Mouse (Mus musculus): ENCODE measurements around the gene Wfdc15a. TPM values are rescaled to one million over a fixed set of nuclear protein-coding genes. Genes with fewer than 3 reads are reported as not detected.
"Not testable (repeated sequence)": the region's sequence is repeated elsewhere in the genome, so short reads cannot be mapped to it uniquely, and the experiment has no call there.

Gene Wfdc15a
- not detected in 2 replicates for polyA plus RNA-seq (2015; fragmentation: Nextera tagmentation; extraction: Ambion mirVana)

DNA sequence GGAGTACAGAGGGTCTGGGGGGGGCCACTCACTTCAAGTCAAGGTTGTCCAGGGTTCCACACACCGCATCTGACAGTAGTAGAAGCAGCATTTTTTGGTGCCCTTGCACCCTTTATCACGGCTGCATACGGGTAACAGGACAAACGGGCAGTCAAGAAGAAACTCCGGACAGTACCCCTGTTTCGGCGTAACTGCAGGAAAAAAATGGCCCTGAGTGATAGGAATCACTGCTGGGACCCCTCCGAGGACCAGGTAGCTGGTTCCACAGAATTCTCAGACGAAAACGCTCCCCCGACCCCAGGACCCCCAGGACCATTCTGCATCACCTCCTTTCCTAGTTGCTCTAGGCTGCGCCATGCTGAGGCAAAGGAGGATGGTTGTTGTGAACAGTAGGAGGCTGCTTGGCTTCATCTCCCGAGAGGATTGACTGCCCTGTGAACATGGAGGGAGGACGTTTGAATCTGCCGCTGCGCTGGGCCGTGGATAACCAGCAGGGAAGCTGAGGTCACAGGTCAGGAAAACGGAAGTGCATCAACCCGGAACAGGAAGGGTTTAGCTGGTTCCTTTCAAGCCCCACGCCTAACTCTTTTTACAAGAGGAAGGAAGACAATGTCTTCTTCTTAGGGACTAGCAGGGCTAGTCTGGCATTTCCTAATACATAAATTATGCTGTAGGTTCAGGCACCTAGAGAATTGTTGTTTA lies at the start of gene Wfdc15a:
Gene Wfdc15a, minus strand, starts transcription at position 505 of the 702 bp plus-strand sequence.
- no peaks in the 10 kb centered on the region for H3K9me3 ChIP-seq
- no peaks in the 10 kb centered on the region for H3K4me1 ChIP-seq (replicated peaks)
- WGBS: 76% methylated on average over 20 of the region's 20 CpGs
- no peaks in the 10 kb centered on the region for H3K36me3 ChIP-seq
- ATAC-seq: no peak
- H3K4me3 ChIP-seq (replicated peaks): no peak within 1 kb of the TSS
- no peak within 1 kb of the TSS for H3K9ac ChIP-seq (replicated peaks)
- no peak within 1 kb of the TSS for H3K4me2 ChIP-seq (replicated peaks)
- H3K27me3 ChIP-seq: no peaks in the 10 kb centered on the region
- H3K27ac ChIP-seq: no peak within 1 kb of the TSS

DNA sequence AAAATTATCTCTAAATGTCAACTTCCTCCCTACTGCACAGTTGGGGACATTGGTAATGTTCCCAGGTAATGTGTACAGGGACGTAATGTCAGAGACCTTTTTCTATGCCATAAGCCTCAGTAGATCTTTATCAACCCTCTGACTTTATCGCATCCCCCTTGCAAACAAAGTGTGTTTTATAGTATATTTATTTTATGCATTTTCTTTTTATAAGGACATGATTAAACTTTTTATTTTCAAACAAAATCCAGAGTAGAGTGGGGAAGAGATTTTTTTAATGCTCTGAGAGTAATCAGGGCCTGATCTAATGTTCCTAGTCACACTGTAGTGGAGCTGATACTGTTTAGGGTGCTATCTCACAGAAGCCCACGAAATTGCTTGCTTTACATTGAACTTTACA lies 38.4 kb upstream of the Wfdc15a start, which contains the start of gene Svs2:
Gene Svs2, minus strand, starts transcription at position 101 of the 400 bp plus-strand sequence.
- Histone ChIP-seq H3K4me3 (replicated peaks) (no peak within 1 kb of the TSS), H3K9ac (replicated peaks) (no peak within 1 kb of the TSS), H3K9me3 (no peaks in the 10 kb centered on the region), H3K27me3 (no peaks in the 10 kb centered on the region), H3K36me3 (no peaks in the 10 kb centered on the region), H3K4me2 (replicated peaks) (no peak within 1 kb of the TSS), H3K4me1 (replicated peaks) (no peaks in the 10 kb centered on the region), H3K27ac (no peak within 1 kb of the TSS)
- no peak for ATAC-seq
- WGBS: 87% methylated on average over 3 of the region's 3 CpGs

DNA sequence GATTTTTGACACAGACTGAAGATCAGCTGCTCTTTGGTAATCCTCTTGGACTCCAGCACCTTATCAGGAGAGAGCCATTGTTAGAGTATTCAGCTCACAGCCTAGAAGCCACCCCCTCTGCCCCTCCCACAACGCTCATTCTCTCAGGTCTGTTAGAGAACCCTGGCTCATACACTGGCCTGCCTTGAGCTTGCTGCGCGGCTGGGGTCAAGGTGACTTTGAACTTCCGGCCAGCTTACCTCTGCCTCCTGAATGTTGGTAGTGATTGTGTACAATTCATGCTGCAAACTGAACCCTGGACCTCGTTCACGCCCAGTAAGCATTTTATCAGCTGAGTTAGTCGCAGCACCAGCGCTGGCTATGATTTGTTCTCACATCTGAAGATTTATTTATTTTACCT lies 32.7 kb upstream of the Wfdc15a start:
- Histone ChIP-seq H3K36me3 (no peaks in the 10 kb centered on the region), H3K4me1 (replicated peaks) (no peaks in the 10 kb centered on the region), H3K4me3 (replicated peaks) (no peak overlapping the region), H3K4me2 (replicated peaks) (no peak overlapping the region), H3K27ac (no peak overlapping the region), H3K9me3 (no peaks in the 10 kb centered on the region), H3K9ac (replicated peaks) (no peak overlapping the region), H3K27me3 (no peaks in the 10 kb centered on the region)
- ATAC-seq: no peak
- 93% methylated on average over 8 of the region's 8 CpGs for WGBS

DNA sequence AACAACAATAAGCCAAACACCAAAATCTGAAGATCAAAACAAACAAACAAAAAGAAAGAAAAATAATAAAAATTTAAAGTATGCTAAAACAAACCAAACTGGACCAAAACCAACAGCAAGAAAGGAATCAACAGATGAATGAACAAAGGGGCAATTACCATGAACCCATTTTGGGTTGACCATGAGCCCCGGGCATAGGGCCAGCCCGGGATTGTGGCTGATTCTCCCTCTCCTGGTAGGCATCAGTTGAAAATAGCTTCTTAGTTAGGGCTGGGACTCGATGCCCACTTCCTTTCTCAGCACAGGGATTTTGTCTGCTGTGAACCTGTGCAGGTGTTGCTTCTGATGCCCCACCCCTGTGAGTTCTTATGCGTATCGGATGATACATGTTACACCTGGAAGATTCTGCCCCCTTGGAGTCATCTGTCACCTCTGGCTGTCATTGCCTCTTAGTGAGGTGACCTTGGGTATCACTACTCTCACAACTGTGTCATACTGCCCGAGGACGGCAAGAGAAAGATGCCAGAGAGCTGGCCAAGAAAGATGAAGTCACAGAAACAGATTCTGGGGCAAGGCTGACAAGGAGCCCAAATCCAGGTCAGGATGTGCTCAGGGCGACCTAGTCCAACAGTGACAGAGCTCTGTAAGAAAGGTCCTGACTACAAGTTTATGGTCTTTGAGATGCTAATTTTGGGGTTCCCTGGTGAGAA lies 28.6 kb upstream of the Wfdc15a start:
- Histone ChIP-seq H3K4me2 (replicated peaks) (no peak overlapping the region), H3K4me1 (replicated peaks) (no peaks in the 10 kb centered on the region), H3K9ac (replicated peaks) (no peak overlapping the region), H3K36me3 (no peaks in the 10 kb centered on the region), H3K9me3 (no peaks in the 10 kb centered on the region), H3K4me3 (replicated peaks) (no peak overlapping the region), H3K27me3 (no peaks in the 10 kb centered on the region), H3K27ac (no peak overlapping the region)
- ATAC-seq: no peak
- WGBS: 85% methylated on average over 8 of the region's 8 CpGs

DNA sequence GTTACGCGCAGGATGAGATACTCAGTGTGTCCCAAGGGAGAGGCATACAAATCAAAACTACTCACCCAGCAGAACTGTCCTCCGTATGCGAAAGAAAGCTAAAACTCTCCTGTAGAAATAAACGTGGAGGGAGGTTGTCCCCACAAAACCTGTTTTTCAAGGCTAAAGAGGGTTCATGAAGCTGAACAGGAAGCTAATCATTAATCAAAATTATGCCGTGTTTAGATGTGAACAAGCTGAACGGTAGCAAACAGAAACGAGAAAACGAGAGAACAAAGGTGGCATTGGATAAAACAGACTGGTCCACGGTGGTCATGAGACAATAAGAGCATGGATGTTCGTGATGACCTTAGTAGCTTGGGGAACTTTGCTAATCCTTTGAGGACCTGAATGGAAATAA lies 21.6 kb upstream of the Wfdc15a start, which contains the start of gene Wfdc15b:
Gene Wfdc15b, minus strand, starts transcription at position 139 of the 400 bp plus-strand sequence.
- Histone ChIP-seq H3K36me3 (no peaks in the 10 kb centered on the region), H3K27ac (no peak within 1 kb of the TSS), H3K9ac (replicated peaks) (no peak within 1 kb of the TSS), H3K9me3 (no peaks in the 10 kb centered on the region), H3K4me2 (replicated peaks) (no peak within 1 kb of the TSS), H3K4me3 (replicated peaks) (no peak within 1 kb of the TSS), H3K4me1 (replicated peaks) (no peaks in the 10 kb centered on the region), H3K27me3 (no peaks in the 10 kb centered on the region)
- WGBS: 89% methylated on average over 11 of the region's 11 CpGs
- ATAC-seq: no peak

DNA sequence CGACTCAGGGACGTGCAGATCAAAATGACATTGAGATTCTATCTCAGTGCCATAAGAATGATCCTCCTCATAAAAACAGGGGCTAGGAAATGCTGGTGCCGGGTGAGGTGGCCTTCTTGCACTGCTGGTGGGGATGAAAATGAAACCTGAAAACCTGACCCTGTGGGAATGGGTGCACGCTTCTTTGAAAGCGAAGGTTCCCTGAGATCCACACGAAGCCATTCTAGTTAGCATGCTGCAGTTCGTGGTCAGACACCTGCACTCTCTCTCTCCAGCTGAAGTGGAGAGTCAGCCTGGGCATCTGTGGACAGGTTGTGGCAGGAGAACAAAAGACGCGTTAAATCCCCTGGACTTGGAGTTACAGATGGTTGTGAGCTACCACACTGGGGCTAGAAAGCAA lies 19.4 kb upstream of the Wfdc15a start:
- Histone ChIP-seq H3K4me2 (replicated peaks) (no peak overlapping the region), H3K9me3 (no peaks in the 10 kb centered on the region), H3K36me3 (no peaks in the 10 kb centered on the region), H3K4me3 (replicated peaks) (no peak overlapping the region), H3K27me3 (no peaks in the 10 kb centered on the region), H3K27ac (no peak overlapping the region), H3K9ac (replicated peaks) (no peak overlapping the region), H3K4me1 (replicated peaks) (no peaks in the 10 kb centered on the region)
- no peak for ATAC-seq
- WGBS: 88% methylated on average over 9 of the region's 9 CpGs

DNA sequence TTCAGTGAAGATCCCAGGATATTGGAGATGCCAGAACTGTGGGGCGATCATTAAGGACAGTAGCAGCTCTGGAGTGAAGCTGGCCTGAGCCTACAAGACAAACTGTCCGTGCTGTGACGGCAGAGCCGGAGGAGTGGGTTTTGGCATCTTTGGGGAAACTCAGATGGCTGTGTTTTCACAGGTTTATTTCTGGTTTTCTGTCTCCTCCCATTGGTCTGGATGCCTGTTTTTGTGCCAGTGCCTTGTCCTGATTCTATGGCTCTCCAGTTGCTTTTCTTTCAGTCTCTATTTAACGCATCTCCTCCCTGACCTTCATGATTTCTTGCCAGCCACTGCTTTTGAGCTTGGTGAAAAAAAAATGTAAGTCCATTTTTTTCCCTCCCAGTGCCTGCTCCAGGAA lies 12.8 kb upstream of the Wfdc15a start:
- no peak overlapping the region for H3K4me3 ChIP-seq (replicated peaks)
- WGBS: 86% methylated on average over 5 of the region's 5 CpGs
- ATAC-seq: no peak
- no peaks in the 10 kb centered on the region for H3K4me1 ChIP-seq (replicated peaks)
- H3K4me2 ChIP-seq (replicated peaks): no peak overlapping the region
- no peaks in the 10 kb centered on the region for H3K9me3 ChIP-seq
- H3K36me3 ChIP-seq: no peaks in the 10 kb centered on the region
- no peaks in the 10 kb centered on the region for H3K27me3 ChIP-seq
- no peak overlapping the region for H3K9ac ChIP-seq (replicated peaks)
- H3K27ac ChIP-seq: no peak overlapping the region

DNA sequence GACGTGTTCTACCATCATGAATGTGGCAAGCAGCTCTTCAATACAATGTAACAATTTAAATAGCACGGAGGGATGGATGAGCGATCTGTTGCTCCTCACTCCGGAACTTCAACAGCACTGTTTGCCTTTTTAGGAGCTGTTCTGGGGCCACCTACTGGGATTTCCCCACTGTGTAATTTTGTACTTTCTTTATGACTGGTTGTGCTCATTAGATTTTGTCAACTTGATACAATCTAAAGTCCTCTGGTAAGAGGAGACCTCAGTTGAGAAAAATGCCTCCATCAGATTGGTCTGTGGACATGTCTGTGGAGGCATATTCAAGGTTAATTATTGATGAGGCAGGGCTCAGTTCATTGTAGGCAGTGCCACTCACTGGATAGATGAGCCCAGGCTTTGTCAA lies 11.0 kb upstream of the Wfdc15a start:
- WGBS: 85% methylated on average over 4 of the region's 4 CpGs
- H3K9me3 ChIP-seq: no peaks in the 10 kb centered on the region
- H3K4me2 ChIP-seq (replicated peaks): no peak overlapping the region
- H3K4me3 ChIP-seq (replicated peaks): no peak overlapping the region
- H3K9ac ChIP-seq (replicated peaks): no peak overlapping the region
- H3K4me1 ChIP-seq (replicated peaks): no peaks in the 10 kb centered on the region
- H3K36me3 ChIP-seq: no peaks in the 10 kb centered on the region
- H3K27me3 ChIP-seq: no peaks in the 10 kb centered on the region
- H3K27ac ChIP-seq: no peak overlapping the region
- no peak for ATAC-seq

DNA sequence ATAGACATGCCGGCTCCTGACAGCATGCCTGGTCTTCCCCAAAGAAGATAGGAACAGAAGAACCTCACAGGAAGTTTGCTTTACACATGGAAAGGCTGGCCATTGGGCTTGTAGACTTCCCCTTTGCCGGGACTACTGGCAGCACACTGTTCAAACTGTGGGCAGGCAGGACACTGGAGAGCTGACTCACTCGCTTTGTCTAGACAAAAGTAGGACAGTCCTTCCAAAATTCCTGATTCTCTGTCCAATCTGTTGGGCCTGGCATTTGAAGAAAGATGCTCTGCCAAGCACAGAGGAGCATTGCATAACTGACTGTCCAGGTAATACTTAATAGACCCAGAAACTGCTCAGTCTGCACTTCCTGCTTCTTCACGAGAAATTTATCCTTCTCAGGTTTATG lies 6.7 kb upstream of the Wfdc15a start:
- Histone ChIP-seq H3K4me2 (replicated peaks) (no peak overlapping the region), H3K4me1 (replicated peaks) (no peaks in the 10 kb centered on the region), H3K4me3 (replicated peaks) (no peak overlapping the region), H3K27me3 (no peaks in the 10 kb centered on the region), H3K27ac (no peak overlapping the region), H3K9ac (replicated peaks) (no peak overlapping the region), H3K9me3 (no peaks in the 10 kb centered on the region), H3K36me3 (no peaks in the 10 kb centered on the region)
- ATAC-seq: no peak
- 84% methylated on average over 4 of the region's 4 CpGs for WGBS

DNA sequence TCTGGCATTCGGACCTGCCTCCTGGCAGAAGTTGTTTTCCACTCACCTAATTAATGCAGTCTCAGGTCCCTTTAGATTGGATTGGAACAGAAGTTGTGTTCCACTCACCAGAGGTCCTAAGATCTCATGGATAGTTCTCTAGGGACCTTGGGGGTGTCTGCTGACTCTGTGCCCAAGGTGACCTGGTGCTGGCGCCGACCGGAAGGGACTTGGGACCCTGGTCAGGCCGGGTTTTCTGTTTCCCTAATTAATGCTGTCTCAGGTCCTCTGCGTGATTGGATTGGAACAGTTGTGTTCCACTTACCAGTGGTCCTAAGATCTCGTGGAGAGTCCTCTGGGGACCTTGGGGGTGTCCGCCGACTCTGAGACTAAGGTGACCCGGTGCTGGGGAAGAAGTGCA lies 6.1 kb upstream of the Wfdc15a start:
- not testable (repeated sequence) for H3K9ac ChIP-seq (replicated peaks)
- WGBS: 88% methylated on average over 10 of the region's 10 CpGs

DNA sequence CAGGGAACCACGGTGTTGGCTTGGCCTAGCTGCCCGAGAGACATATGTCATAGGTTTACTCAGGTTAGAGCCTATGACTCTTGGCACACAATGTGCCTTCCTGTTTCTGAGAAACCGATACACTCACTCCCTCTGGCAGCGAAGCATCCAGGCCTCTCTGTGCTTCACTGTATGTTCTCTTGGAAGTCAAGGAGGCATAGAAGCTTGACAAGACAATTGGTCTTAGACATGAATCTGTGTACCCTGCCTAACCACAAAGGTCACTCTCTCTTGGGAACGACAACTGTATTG lies 3.3 kb downstream of the Wfdc15a start:
- Histone ChIP-seq H3K4me1 (replicated peaks) (no peaks in the 10 kb centered on the region), H3K4me3 (replicated peaks) (no peak overlapping the region), H3K4me2 (replicated peaks) (no peak overlapping the region), H3K9me3 (no peaks in the 10 kb centered on the region), H3K9ac (replicated peaks) (no peak overlapping the region), H3K27me3 (no peaks in the 10 kb centered on the region), H3K27ac (no peak overlapping the region), H3K36me3 (no peaks in the 10 kb centered on the region)
- no peak for ATAC-seq
- WGBS: 92% methylated on average over 5 of the region's 5 CpGs

More for the DNA sequence above, 6.1 kb upstream of the Wfdc15a start:
- H3K27me3 ChIP-seq; H3K4me1 ChIP-seq (replicated peaks); H3K9me3 ChIP-seq; H3K36me3 ChIP-seq; H3K27ac ChIP-seq; H3K4me3 ChIP-seq (replicated peaks); ATAC-seq; H3K4me2 ChIP-seq (replicated peaks): not testable (repeated sequence)

DNA sequence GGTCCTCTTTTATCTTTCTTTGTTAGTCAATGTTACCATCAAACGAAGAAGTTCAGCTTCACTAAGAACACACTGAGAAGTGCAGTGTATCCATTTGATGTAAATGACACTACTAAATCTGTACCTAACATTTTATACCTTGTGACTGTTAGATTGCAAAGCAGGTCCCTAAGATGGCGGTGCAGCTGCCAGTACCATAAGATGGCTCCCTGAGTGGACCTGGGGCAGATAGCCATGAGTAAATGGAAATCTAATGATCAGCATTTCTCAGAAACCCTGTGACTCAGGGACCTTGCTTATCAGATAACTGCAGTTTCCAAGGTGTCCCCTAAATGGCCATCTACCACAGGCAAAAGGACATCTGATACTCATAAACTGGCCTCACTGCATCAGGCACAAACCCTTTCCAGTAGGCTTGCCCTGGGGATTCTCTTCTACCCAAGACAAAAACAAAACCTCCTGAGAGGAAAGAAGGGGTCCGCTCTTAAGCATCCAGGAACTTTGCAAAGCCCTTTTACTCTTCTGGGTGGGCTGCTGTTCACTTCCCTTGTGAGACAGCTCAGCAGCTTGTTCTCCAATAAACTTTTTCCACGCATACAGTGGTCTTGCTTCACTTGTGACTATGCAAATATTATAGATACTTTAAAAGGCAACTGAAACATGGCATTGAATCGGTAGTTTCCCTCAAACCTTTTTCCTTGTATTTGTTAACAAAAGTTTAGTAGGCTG lies 3.8 kb downstream of the Wfdc15a start:
- Histone ChIP-seq H3K4me3 (replicated peaks) (no peak overlapping the region), H3K4me1 (replicated peaks) (no peaks in the 10 kb centered on the region), H3K36me3 (no peaks in the 10 kb centered on the region), H3K4me2 (replicated peaks) (no peak overlapping the region), H3K27ac (no peak overlapping the region), H3K9me3 (no peaks in the 10 kb centered on the region), H3K27me3 (no peaks in the 10 kb centered on the region), H3K9ac (replicated peaks) (no peak overlapping the region)
- 95% methylated on average over 5 of the region's 5 CpGs for WGBS
- no peak for ATAC-seq

Data from midbrain, embryonic 13.5 days (tissue).